In genomic region chr13:45455108-45455861, GRCm38 (mm10) we compare ENCODE assay signal across 7 mouse cellular contexts. TPM values are rescaled to one million over a fixed set of nuclear protein-coding genes. Genes with fewer than 3 reads are reported as not detected.
DNase-seq lines count a peak whose midpoint lies in the region; ATAC-seq lines count a peak whose summit lies in the region.

No protein-coding gene starts in this region.

- ATAC-seq in forebrain, embryonic 13.5 days: no peak
- peak; percentile 78 for ATAC-seq in liver, embryonic 13.5 days (ENCODE audit: low read depth)
- ATAC-seq in neural tube, embryonic 15.5 days (ENCODE audit: low FRiP score): no peak

- H3K4me2 ChIP-seq in forebrain, embryonic 13.5 days: peak overlapping the region; percentile 31; the same call in 1 of the 2 replicates
- H3K4me2 ChIP-seq in liver, embryonic 13.5 days: peak overlapping the region; percentile 51
- peak overlapping the region; percentile 7 for H3K4me2 ChIP-seq in neural tube, embryonic 15.5 days

- DNase-seq in urinary bladder, postnatal 36 days (ENCODE audit: low spot score in 2 of 2): peak; percentile 12 to 43
- no peak for DNase-seq in urinary bladder, postnatal 10 days (ENCODE audit: low spot score)
- DNase-seq in induced T-regulatory cell, adult 2 months (ENCODE audit: low read depth): peak; percentile 68
- DNase-seq in liver, embryonic 13.5 days: peak; percentile 18
- no peak for DNase-seq in layer of hippocampus, postnatal 36 days

- H3K27ac ChIP-seq in forebrain, embryonic 13.5 days: no peak overlapping the region
- peak overlapping the region; percentile 70 for H3K27ac ChIP-seq in liver, embryonic 13.5 days
- peak overlapping the region; percentile 28 for H3K27ac ChIP-seq in neural tube, embryonic 15.5 days (replicated peaks)

- H3K9ac ChIP-seq in forebrain, embryonic 13.5 days: no peak overlapping the region
- H3K9ac ChIP-seq in liver, embryonic 13.5 days: peak overlapping the region; percentile 42; the same call in 1 of the 2 replicates
- H3K9ac ChIP-seq in neural tube, embryonic 15.5 days (replicated peaks): no peak overlapping the region

- 25% methylated on average over 15 of the region's 15 CpGs for WGBS in forebrain, embryonic 13.5 days
- 4% methylated on average over 15 of the region's 15 CpGs for WGBS in liver, embryonic 13.5 days (ENCODE audit: insufficient replicate concordance)
- WGBS in neural tube, embryonic 15.5 days: 18% methylated on average over 15 of the region's 15 CpGs

- no peaks in the 10 kb centered on the region for H3K27me3 ChIP-seq in forebrain, embryonic 13.5 days
- H3K27me3 ChIP-seq in liver, embryonic 13.5 days: peaks cover 4% of the 10 kb centered on the region; the same call in 1 of the 2 replicates
- no peaks in the 10 kb centered on the region for H3K27me3 ChIP-seq in neural tube, embryonic 15.5 days (replicated peaks)

- H3K36me3 ChIP-seq in forebrain, embryonic 13.5 days (ENCODE audit: poor library complexity, severe bottlenecking): no peaks in the 10 kb centered on the region
- H3K36me3 ChIP-seq in liver, embryonic 13.5 days: no peaks in the 10 kb centered on the region
- no peaks in the 10 kb centered on the region for H3K36me3 ChIP-seq in neural tube, embryonic 15.5 days

- H3K9me3 ChIP-seq in forebrain, embryonic 13.5 days (replicated peaks): no peaks in the 10 kb centered on the region
- no peaks in the 10 kb centered on the region for H3K9me3 ChIP-seq in liver, embryonic 13.5 days (replicated peaks)
- H3K9me3 ChIP-seq in neural tube, embryonic 15.5 days (replicated peaks): no peaks in the 10 kb centered on the region

- H3K4me3 ChIP-seq in forebrain, embryonic 13.5 days: no peak overlapping the region
- H3K4me3 ChIP-seq in liver, embryonic 13.5 days (replicated peaks): peak overlapping the region; percentile 12; the same call in 1 of the 2 replicates
- no peak overlapping the region for H3K4me3 ChIP-seq in neural tube, embryonic 15.5 days (replicated peaks)

- H3K4me1 ChIP-seq in forebrain, embryonic 13.5 days: peaks cover 21% of the 10 kb centered on the region
- H3K4me1 ChIP-seq in liver, embryonic 13.5 days (replicated peaks): peaks cover 35% of the 10 kb centered on the region
- peaks cover 15% of the 10 kb centered on the region for H3K4me1 ChIP-seq in neural tube, embryonic 15.5 days

RNA-seq across cellular contexts. Expression of gene Gmpr, which starts 52.0 kb away (rescaled TPM):
- polyA plus RNA-seq in forebrain, embryonic 13.5 days (2015; fragmentation: Nextera tagmentation; extraction: Ambion mirVana): 14.0 and 17.2 TPM in 2 replicates
- polyA plus RNA-seq in liver, embryonic 13.5 days (2015; fragmentation: Nextera tagmentation; extraction: Ambion mirVana): 352 and 354 TPM in 2 replicates
- polyA plus RNA-seq in neural tube, embryonic 15.5 days (2015; fragmentation: Nextera tagmentation; extraction: Ambion mirVana): 49.8 and 64.3 TPM in 2 replicates
- total RNA-seq in layer of hippocampus, postnatal 36 days (2021): 10 to 100 TPM; 59.6 to 64.5 TPM

Comparison
In these comparisons a context has a peak if more than half of its experiments do, and no peak if none do; other contexts are left out.
1. DNase-seq: peak in urinary bladder, postnatal 36 days (2 of 2), induced T-regulatory cell, adult 2 months (single experiment) and liver, embryonic 13.5 days (single experiment); none in urinary bladder, postnatal 10 days (single experiment) and layer of hippocampus, postnatal 36 days (0 of 2).
2. Peak in every context shown above with its lines, with median percentiles within 50 percentile points of each other: H3K4me2 ChIP-seq.